Mouse (Mus musculus) heart, postnatal 4 days (tissue): Measurements from ENCODE around the gene Nek2. TPM values are rescaled to one million over a fixed set of nuclear protein-coding genes. Genes with fewer than 3 reads are reported as not detected.

Experiments used
- DNase-seq: peaks from one replicate; pipeline ENCODE4 v3.0.0; 2021
- total RNA-seq, 2 experiments: library from RNA; stranded (reverse); gene quantifications; 2 replicates each; pipeline ENCODE4 v1.2.3; 2021

The Nek2 gene
- 10 to 100 TPM; 29.0 to 32.1 TPM for total RNA-seq

GRCm38 (mm10) chr1:191821326-191822091 lies at the start of gene Nek2:
TSS of gene Nek2 (plus strand) at chr1:191821444.
- DNase-seq, result peak; percentile 98

DNA sequence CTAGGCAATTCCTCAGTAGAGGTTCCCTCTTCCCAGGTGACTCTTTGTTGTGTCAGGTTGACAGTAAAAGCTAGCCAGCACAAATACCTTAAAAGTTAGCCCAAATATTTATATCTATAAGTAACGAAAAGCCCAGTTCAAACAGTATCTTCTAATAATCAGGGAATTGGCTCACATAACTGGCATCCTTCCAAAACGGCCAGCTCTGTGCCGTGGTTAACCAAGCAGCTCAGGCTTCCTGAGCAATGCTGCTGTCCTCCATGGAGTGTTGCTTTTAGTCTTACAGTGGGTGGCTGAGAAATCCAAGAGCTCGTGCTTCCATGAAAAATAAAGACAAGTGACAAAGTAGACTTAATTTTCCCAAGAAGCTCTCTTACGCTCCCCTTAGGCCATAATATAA lies 47.1 kb upstream of the Nek2 start:
- no peak for DNase-seq

DNA sequence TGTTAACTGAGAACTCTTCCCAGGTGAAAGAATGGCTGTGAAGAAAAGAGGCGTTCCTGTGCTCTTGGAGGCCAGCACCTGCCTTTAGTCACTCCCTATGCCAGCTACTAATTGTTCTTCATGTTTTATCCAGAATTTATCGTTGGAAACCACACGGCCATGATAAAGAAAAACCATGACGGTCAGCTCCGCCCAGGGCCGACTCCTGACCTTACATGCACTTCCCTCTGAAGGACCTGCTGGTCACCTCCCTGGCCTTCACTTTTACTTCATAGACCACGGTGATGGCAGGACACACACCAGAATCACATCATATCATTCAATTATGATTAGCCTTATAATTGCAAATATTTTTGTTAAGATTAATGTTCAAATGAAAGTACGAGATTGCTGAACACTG lies 46.1 kb upstream of the Nek2 start:
- no peak for DNase-seq

- DNase-seq, result no peak
Observed at GRCm38 (mm10) chr1:191777521-191777920, 43.7 kb upstream of the Nek2 start.

DNA sequence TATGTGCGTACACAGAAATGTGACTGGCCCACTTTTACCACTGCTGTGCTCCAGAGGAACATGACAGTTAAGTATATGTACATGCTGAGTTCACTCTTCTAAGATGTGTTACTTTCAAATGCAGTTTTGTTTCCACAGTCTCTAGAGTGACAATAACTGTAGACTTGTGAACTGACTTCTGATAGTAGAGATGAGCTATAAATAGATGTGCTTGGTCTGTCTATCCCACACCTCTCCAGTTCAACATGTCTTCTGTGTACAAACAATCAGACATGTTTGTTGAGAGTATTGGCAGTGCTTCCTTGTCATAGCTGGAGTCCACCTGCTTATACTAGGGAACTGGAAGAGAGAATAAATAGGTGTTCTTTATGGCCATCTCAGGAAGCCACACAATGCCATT lies 40.8 kb upstream of the Nek2 start:
- no peak for DNase-seq

DNA sequence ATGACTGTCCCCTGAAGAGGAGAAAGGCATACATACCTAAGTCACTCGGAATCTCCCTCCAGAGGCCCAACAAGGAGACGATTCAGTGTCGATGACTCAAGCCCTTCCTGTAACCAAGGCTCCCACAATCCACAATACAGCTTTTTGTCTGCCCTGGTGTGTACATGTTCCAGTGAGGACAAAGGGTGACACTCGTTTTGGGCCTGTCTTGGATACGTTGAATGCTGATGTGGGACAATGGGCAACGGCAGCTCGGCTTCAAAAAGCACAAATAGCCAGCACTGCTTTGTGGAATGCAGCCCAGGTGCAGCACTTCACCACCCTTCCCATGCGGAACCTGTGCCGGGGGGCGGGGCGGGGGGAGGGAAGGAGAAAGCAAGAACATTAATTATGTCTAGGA lies 36.1 kb upstream of the Nek2 start:
- no peak for DNase-seq

- DNase-seq, result no peak
Observed at GRCm38 (mm10) chr1:191786255-191786654, 35.0 kb upstream of the Nek2 start.

- DNase-seq, result no peak
Observed at GRCm38 (mm10) chr1:191787379-191787778, 33.9 kb upstream of the Nek2 start.

DNA sequence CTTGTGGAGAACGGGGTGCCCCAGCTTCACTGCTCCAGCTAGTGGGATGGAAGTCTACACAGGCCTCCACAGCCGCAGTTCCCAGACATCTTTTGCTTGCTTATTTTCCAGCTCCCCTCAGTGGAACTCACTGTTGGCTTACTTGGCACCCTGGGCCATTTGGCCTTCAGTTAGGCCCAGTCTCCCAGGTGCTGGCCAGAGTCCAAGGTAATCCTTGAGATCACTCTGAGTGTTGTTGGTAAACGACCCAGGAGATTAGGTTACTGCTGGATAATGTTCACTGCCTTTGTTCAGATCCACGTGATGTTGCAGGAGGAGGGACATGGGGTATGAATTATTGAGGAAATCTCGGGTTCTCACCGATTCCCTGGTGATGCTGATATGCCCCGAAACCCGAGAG lies 28.3 kb upstream of the Nek2 start:
- DNase-seq, result no peak

GRCm38 (mm10) chr1:191793888-191794532 lies 27.2 kb upstream of the Nek2 start:
- peak; percentile 27 for DNase-seq

- DNase-seq, result no peak
Observed at GRCm38 (mm10) chr1:191796238-191796896, 24.9 kb upstream of the Nek2 start.

- no peak for DNase-seq
Observed at GRCm38 (mm10) chr1:191802093-191802819, 19.0 kb upstream of the Nek2 start.

DNA sequence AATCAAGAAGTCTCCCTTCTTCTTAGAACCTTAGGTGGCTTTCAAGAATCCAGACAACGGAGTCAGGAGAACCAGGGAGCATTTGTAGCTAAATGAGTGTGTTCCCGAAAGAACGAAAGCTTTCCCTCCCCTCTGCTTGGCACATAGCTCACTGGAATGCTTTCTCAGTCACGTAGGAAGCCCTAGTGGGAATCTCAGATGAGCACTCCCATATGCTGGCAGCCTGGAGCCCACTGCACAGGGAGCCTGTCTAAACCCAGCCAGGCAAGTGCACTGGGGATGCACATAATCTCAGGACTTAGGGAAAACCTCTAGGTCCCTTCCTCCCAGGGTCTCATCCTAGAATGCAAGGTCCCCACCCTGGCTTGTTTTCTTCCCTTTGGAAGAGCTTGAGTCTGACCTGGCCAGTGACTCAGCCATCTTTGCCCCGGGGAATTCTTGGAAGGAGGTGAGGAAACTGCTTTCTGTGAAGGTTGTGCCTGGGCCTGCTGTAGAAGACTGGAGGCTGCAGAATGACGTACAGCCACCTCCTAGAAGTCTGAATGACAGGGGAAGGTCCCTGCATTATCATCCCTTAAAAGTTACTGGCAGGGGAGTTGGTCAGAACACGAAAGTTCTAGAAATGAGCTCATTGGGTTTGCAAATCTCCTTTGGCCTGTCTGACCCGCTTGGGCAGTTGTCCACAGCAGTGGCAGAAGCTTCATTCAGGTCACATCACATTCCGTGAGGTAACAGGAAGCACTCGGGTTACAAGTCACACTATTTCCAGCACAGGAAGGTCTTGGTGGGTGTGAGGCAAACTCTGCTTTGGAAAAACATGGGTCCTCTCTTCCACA lies 18.2 kb upstream of the Nek2 start:
- DNase-seq, result no peak

DNA sequence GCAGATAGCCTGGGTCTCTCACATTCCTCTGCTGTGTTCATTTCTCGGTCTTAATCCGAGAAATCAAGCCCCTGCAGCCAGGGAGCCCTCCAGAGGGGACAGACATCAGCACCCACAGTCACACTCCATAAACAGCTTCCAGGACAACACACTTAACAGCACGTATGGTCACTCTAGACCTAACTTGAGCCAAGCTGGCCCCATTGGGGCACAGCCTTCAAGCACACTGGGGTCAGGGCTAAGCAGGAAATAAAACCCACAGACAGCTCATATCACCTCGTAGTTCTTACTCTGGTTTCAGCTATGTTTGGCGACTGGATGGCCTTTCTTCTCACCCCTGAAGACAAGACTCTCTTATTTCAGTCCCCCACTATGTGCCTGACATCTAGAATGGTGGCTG lies 16.5 kb upstream of the Nek2 start:
- no peak for DNase-seq

GRCm38 (mm10) chr1:191805788-191806187 lies 15.5 kb upstream of the Nek2 start:
- no peak for DNase-seq

DNA sequence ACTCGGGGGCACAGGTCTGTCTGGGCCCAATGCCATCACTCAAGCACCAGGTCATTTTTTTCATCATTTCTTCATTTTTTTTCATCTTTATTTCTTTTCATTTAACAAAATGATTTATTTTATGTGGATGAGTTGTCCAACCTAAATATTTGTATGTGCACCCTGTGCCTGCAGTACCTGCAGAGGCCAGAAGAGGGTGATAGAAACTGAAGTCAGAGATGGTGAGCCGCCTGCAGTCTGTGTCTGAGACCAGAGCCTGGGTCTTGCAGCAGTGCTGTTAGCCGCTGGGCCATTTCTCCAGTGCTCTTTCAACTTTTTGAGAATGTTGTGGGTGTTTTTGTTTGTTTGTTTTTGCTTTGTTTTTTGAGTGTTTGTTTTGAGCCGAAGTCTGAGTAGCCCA lies 14.5 kb upstream of the Nek2 start:
- no peak for DNase-seq

DNA sequence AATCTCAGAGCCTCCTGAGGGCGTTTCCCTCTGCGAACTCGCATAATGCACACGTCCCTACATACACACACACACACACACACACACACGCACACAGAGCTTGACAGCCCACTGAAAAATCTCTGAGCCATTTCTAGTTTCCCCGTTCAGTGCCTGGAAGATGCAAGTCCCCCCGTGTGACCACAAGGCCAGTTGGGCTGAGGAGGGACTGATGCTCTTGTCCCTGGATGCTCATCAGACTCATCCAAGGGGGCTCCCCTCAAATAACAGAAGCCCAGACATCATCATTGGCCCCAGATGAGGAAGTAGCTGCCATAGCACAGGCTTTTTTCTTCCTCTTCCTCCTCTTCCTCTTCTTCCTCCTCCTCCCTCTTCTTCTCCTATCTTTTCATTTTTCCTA lies 13.3 kb upstream of the Nek2 start:
- DNase-seq, result no peak

DNA sequence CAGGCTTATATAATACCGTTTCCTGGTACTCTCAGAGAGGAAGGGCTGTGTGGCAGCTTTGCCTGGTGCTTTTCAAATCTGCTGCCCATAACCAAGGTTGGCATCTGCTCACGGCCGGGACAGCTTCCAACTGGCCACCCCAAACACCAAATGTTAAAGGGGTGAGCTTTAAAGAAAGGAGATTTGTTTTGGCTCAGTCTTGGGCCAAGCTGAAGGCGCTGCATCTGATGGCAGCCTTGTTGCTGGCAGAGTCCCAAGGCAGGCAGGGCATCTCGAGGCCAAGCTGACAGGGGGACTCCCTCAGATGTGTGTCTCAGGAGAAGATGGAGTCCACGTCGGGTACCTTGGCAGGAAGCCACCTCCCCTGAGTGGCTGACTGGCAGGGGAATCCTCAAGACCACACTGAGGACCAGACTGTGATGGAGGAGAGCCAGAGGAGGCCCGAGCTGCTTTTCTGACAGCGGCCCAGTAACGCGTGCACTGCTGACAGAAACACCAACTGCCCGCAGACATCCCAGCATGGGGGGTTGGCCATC lies 12.5 kb upstream of the Nek2 start:
- peak; percentile 28 for DNase-seq

GRCm38 (mm10) chr1:191811774-191812173 lies 9.5 kb upstream of the Nek2 start:
- no peak for DNase-seq

GRCm38 (mm10) chr1:191812949-191813691 lies 8.1 kb upstream of the Nek2 start:
- no peak for DNase-seq

GRCm38 (mm10) chr1:191814240-191814639 lies 7.0 kb upstream of the Nek2 start:
- no peak for DNase-seq
